Mouse (Mus musculus) intestine, postnatal 0 days (tissue): ENCODE measurements at regions not wholly inside any gene's neighbourhood (a gene's known extent, or its start where the extent isn't known, plus 50 kb on each side); places are given as distances from the start of the nearest gene placed in this dataset.

Experiments
- ATAC-seq: fragments of 200-750 bp; cut with Nextera tagmentation; 2 replicates; pipeline ENCODE4 v1.8.0; 2017; ENCODE audit warnings: mild to moderate bottlenecking, moderate TSS enrichment, moderate library complexity
- H3K27ac ChIP-seq: fragments of 300-500 bp; sonication (generic); 2 replicates; pipeline ENCODE4 v1.5.1; 2014; ENCODE audit warnings: mild to moderate bottlenecking, low read depth, low read length, moderate library complexity
- H3K27me3 ChIP-seq: fragments of 300-500 bp; sonication (generic); replicated peaks from 2 replicates; pipeline ENCODE4 v1.6.1; 2014; ENCODE audit warnings: low read length, mixed read lengths; ENCODE audit not compliant: control insufficient read depth, insufficient read depth
- H3K36me3 ChIP-seq: fragments of 300-500 bp; sonication (generic); 2 replicates; pipeline ENCODE4 v1.6.1; 2014; ENCODE audit warnings: mild to moderate bottlenecking, moderate library complexity; ENCODE audit not compliant: control insufficient read depth, insufficient read depth
- H3K4me1 ChIP-seq: fragments of 300-500 bp; sonication (generic); replicated peaks from 2 replicates; pipeline ENCODE4 v1.6.1; 2014; ENCODE audit warnings: antibody characterized with exemption, low read length, mixed read lengths; ENCODE audit not compliant: control insufficient read depth, insufficient read depth
- H3K4me2 ChIP-seq: fragments of 300-500 bp; sonication (generic); replicated peaks from 2 replicates; pipeline ENCODE4 v1.6.1; 2014; ENCODE audit warnings: low read depth, mild to moderate bottlenecking, moderate library complexity
- H3K4me3 ChIP-seq: fragments of 300-500 bp; sonication (generic); 2 replicates; pipeline ENCODE4 v1.5.1; 2014; ENCODE audit warnings: low read depth, low read length
- H3K9ac ChIP-seq: fragments of 300-500 bp; sonication (generic); 2 replicates; pipeline ENCODE4 v1.6.1; 2014; ENCODE audit warnings: mild to moderate bottlenecking, low read depth, low read length
- H3K9me3 ChIP-seq: fragments of 300-500 bp; sonication (generic); 2 replicates; pipeline ENCODE4 v1.6.1; 2016; ENCODE audit warnings: mixed run types; ENCODE audit not compliant: control insufficient read depth
- CTCF ChIP-seq: sonication (generic); IDR thresholded peaks from 2 replicates; pipeline ENCODE4 v1.5.1; 2016; ENCODE audit warnings: low read depth, mild to moderate bottlenecking, control low read depth, antibody characterized with exemption, moderate library complexity
- WGBS: fragments of 180-500 bp; shearing (Covaris S2); extraction: QIAGEN DNeasy Blood & Tissue Kit; methylation state at CpG from one replicate; pipeline ENCODE4 v1.1.7; 2014; 5-methylcytosine and 5-hydroxymethylcytosine counted together

GRCm38 (mm10) chr14:72277309-72277708 lies 214.3 kb downstream of the Gm9195 start:
- ATAC-seq: no peak
- H3K9ac ChIP-seq: no peak overlapping the region
- no peak overlapping the region for H3K4me2 ChIP-seq
- no peaks in the 10 kb centered on the region for H3K4me1 ChIP-seq
- H3K9me3 ChIP-seq: no peaks in the 10 kb centered on the region
- H3K4me3 ChIP-seq: no peak overlapping the region
- WGBS: 85% methylated on average over 4 of the region's 4 CpGs
- no peak for TF ChIP-seq CTCF
- no peak overlapping the region for H3K27ac ChIP-seq
- H3K27me3 ChIP-seq: no peaks in the 10 kb centered on the region
- no peaks in the 10 kb centered on the region for H3K36me3 ChIP-seq

DNA sequence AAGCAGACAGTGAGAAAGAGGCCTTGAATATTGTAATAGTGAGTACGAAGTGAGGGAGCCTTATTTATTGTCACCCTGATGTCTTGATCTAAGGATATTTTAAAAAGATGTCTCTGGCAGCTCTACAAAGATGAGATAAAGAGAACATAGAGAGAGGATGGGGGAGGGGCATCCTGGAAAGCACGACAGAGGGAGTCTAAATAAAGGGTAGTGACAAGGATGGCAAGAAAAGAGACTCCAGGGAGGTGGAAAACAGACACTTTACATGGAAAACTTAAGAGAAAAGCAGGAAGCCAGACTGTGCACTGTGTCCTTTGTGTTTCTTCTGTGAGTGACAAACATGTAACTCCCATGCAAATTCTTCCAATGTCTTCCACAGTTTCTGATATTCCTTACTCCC lies 232.4 kb downstream of the Gm9195 start:
- H3K4me3 ChIP-seq: no peak overlapping the region
- ATAC-seq: no peak
- H3K4me2 ChIP-seq: no peak overlapping the region
- 54% methylated on average over 2 of the region's 2 CpGs for WGBS
- H3K27me3 ChIP-seq: no peaks in the 10 kb centered on the region
- no peak overlapping the region for H3K27ac ChIP-seq
- no peaks in the 10 kb centered on the region for H3K4me1 ChIP-seq
- no peaks in the 10 kb centered on the region for H3K9me3 ChIP-seq
- TF ChIP-seq CTCF: no peak
- H3K36me3 ChIP-seq: no peaks in the 10 kb centered on the region
- H3K9ac ChIP-seq: no peak overlapping the region

DNA sequence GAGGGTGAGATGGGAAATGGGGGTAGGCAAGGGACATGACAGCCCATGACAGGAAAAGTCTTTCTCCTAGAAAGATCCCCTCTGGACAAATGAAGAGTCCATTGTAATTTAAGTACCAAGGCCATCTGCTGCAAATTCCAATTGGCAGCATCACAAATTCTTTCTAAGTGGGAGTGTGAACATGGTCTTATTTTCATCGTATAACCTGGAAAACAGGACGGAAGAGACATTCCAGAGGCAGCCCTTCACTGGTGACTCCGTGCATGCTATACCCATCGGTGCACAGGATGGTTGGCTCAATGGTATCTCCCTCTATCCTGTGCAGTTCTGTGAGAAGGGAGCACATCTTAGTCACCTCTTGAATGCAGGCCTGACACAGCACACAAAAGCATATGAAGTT lies 249.8 kb downstream of the Gm9195 start:
- 82% methylated on average over 4 of the region's 4 CpGs for WGBS
- Histone ChIP-seq H3K27me3 (no peaks in the 10 kb centered on the region), H3K4me3 (no peak overlapping the region), H3K9ac (no peak overlapping the region), H3K4me2 (no peak overlapping the region), H3K4me1 (no peaks in the 10 kb centered on the region), H3K36me3 (no peaks in the 10 kb centered on the region), H3K9me3 (no peaks in the 10 kb centered on the region), H3K27ac (no peak overlapping the region)
- no peak for ATAC-seq
- no peak for TF ChIP-seq CTCF

DNA sequence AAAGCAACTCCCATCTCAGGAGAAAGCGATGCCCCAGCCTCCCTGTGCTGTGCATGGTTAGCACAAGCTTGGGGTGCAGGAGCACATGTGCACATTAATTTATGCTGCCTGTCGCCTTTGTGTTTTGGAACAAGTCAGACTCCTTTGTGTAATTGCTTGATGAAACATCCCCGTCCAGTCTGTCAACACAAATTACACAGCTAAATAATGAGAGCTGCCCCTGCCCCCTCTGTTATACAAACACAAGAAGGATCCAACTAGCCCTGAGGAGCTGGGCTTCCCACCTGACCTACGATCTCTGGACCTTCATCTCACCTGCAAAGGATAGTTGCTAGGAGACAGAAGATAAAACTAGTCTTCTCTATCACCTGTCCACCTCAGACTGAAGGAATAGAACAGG lies 251.4 kb downstream of the Gm9195 start:
- H3K9me3 ChIP-seq: no peaks in the 10 kb centered on the region
- H3K4me3 ChIP-seq: no peak overlapping the region
- no peak for TF ChIP-seq CTCF
- H3K4me1 ChIP-seq: no peaks in the 10 kb centered on the region
- H3K9ac ChIP-seq: no peak overlapping the region
- H3K27ac ChIP-seq: no peak overlapping the region
- H3K4me2 ChIP-seq: no peak overlapping the region
- H3K36me3 ChIP-seq: no peaks in the 10 kb centered on the region
- 21% methylated on average over 4 of the region's 4 CpGs for WGBS
- ATAC-seq: no peak
- no peaks in the 10 kb centered on the region for H3K27me3 ChIP-seq

GRCm38 (mm10) chr14:72238344-72238743 lies 253.3 kb downstream of the Gm9195 start:
- H3K4me3 ChIP-seq: no peak overlapping the region
- H3K27ac ChIP-seq: no peak overlapping the region
- H3K9ac ChIP-seq: no peak overlapping the region
- no peaks in the 10 kb centered on the region for H3K4me1 ChIP-seq
- 92% methylated on average over 4 of the region's 4 CpGs for WGBS
- no peaks in the 10 kb centered on the region for H3K9me3 ChIP-seq
- no peaks in the 10 kb centered on the region for H3K36me3 ChIP-seq
- no peak for ATAC-seq
- no peak for TF ChIP-seq CTCF
- no peak overlapping the region for H3K4me2 ChIP-seq
- H3K27me3 ChIP-seq: no peaks in the 10 kb centered on the region

GRCm38 (mm10) chr14:72234234-72235075 lies 257.2 kb downstream of the Gm9195 start:
- H3K4me1 ChIP-seq: no peaks in the 10 kb centered on the region
- H3K27me3 ChIP-seq: no peaks in the 10 kb centered on the region
- H3K4me2 ChIP-seq: no peak overlapping the region
- H3K9me3 ChIP-seq: no peaks in the 10 kb centered on the region
- no peak for TF ChIP-seq CTCF
- no peak for ATAC-seq
- 83% methylated on average over 6 of the region's 6 CpGs for WGBS
- H3K27ac ChIP-seq: no peak overlapping the region
- no peak overlapping the region for H3K4me3 ChIP-seq
- no peak overlapping the region for H3K9ac ChIP-seq
- no peaks in the 10 kb centered on the region for H3K36me3 ChIP-seq
